Mouse (Mus musculus): ENCODE data around the gene P2rx2. TPM values are rescaled to one million over a fixed set of nuclear protein-coding genes. Genes with fewer than 3 reads are reported as not detected.
A peak's percentile ranks its signal among the peaks of the same experiment; 100 is the strongest.

The P2rx2 gene
- polyA plus RNA-seq (2016; fragmentation: Nextera tagmentation; extraction: Ambion mirVana) = 0.62 and 0.73 TPM in 2 replicates

GRCm38 (mm10) chr5:110342648-110343284 is at the start of gene P2rx2:
Gene P2rx2 (minus strand): TSS chr5:110343212.
- Histone ChIP-seq H3K27ac (replicated peaks) (peak within 1 kb of the TSS; percentile 79), H3K36me3 (peaks cover 27% of the 10 kb centered on the region), H3K27me3 (ENCODE audit: low read depth, poor library complexity, severe bottlenecking) (peaks cover 53% of the 10 kb centered on the region), H3K9me3 (replicated peaks) (no peaks in the 10 kb centered on the region), H3K4me3 (peak within 1 kb of the TSS; percentile 68), H3K4me1 (peaks cover 15% of the 10 kb centered on the region)
- 1% methylated on average over 43 of the region's 43 CpGs for WGBS
- DNase-seq (ENCODE audit: low spot score) = peak; percentile 58

- no peak for DNase-seq (ENCODE audit: low spot score)
- no peak overlapping the region for H3K4me3 ChIP-seq
- H3K27ac ChIP-seq (replicated peaks) = no peak overlapping the region
- peaks cover under 1% of the 10 kb centered on the region; the same call in 1 of the 2 replicates for H3K4me1 ChIP-seq
- H3K27me3 ChIP-seq (ENCODE audit: low read depth, poor library complexity, severe bottlenecking) = peaks cover 9% of the 10 kb centered on the region
- 91% methylated on average over 5 of the region's 5 CpGs for WGBS
- no peaks in the 10 kb centered on the region for H3K9me3 ChIP-seq (replicated peaks)
- no peaks in the 10 kb centered on the region for H3K36me3 ChIP-seq
Measured at GRCm38 (mm10) chr5:110392727-110393126, 49.7 kb upstream of the P2rx2 start.

- Histone ChIP-seq H3K4me1 (peaks cover 21% of the 10 kb centered on the region), H3K4me3 (no peak overlapping the region), H3K27ac (replicated peaks) (no peak overlapping the region), H3K27me3 (ENCODE audit: low read depth, poor library complexity, severe bottlenecking) (peaks cover 30% of the 10 kb centered on the region), H3K9me3 (replicated peaks) (no peaks in the 10 kb centered on the region), H3K36me3 (no peaks in the 10 kb centered on the region)
- 93% methylated on average over 4 of the region's 4 CpGs for WGBS
- DNase-seq (ENCODE audit: low spot score) = no peak
Measured at GRCm38 (mm10) chr5:110390631-110391030, 47.6 kb upstream of the P2rx2 start.

GRCm38 (mm10) chr5:110387332-110387731 is 44.3 kb upstream of the P2rx2 start:
- H3K27me3 ChIP-seq (ENCODE audit: low read depth, poor library complexity, severe bottlenecking) = peaks cover 39% of the 10 kb centered on the region
- 10% methylated on average over 8 of the region's 8 CpGs for WGBS
- peak overlapping the region; percentile 66 for H3K4me3 ChIP-seq
- H3K27ac ChIP-seq (replicated peaks) = peak overlapping the region; percentile 81
- peaks cover 36% of the 10 kb centered on the region for H3K4me1 ChIP-seq
- no peaks in the 10 kb centered on the region for H3K36me3 ChIP-seq
- no peaks in the 10 kb centered on the region for H3K9me3 ChIP-seq (replicated peaks)
- DNase-seq (ENCODE audit: low spot score) = no peak

- peak overlapping the region; percentile 81 for H3K27ac ChIP-seq (replicated peaks)
- peak overlapping the region; percentile 66 for H3K4me3 ChIP-seq
- peaks cover 39% of the 10 kb centered on the region for H3K27me3 ChIP-seq (ENCODE audit: low read depth, poor library complexity, severe bottlenecking)
- H3K4me1 ChIP-seq = peaks cover 36% of the 10 kb centered on the region
- no peaks in the 10 kb centered on the region for H3K9me3 ChIP-seq (replicated peaks)
- DNase-seq (ENCODE audit: low spot score) = peak; percentile 79
- H3K36me3 ChIP-seq = peaks cover under 1% of the 10 kb centered on the region; the same call in 1 of the 2 replicates
- WGBS = 1% methylated on average over 89 of the region's 90 CpGs
Measured at GRCm38 (mm10) chr5:110386371-110387330, 43.6 kb upstream of the P2rx2 start.

GRCm38 (mm10) chr5:110385263-110385662 is 42.3 kb upstream of the P2rx2 start:
- DNase-seq (ENCODE audit: low spot score) = no peak
- Histone ChIP-seq H3K27me3 (ENCODE audit: low read depth, poor library complexity, severe bottlenecking) (peaks cover 39% of the 10 kb centered on the region), H3K27ac (replicated peaks) (no peak overlapping the region), H3K9me3 (replicated peaks) (no peaks in the 10 kb centered on the region), H3K4me1 (peaks cover 36% of the 10 kb centered on the region), H3K4me3 (peak overlapping the region; percentile 66), H3K36me3 (peaks cover 14% of the 10 kb centered on the region)
- WGBS = 54% methylated on average over 4 of the region's 4 CpGs

- no peak overlapping the region for H3K4me3 ChIP-seq
- 61% methylated on average over 6 of the region's 6 CpGs for WGBS
- H3K27ac ChIP-seq (replicated peaks) = no peak overlapping the region
- peaks cover 20% of the 10 kb centered on the region for H3K36me3 ChIP-seq
- no peaks in the 10 kb centered on the region for H3K9me3 ChIP-seq (replicated peaks)
- peaks cover 36% of the 10 kb centered on the region for H3K4me1 ChIP-seq
- DNase-seq (ENCODE audit: low spot score) = no peak
- H3K27me3 ChIP-seq (ENCODE audit: low read depth, poor library complexity, severe bottlenecking) = peaks cover 39% of the 10 kb centered on the region
Measured at GRCm38 (mm10) chr5:110384491-110384890, 41.5 kb upstream of the P2rx2 start.

- Histone ChIP-seq H3K4me1 (peaks cover 29% of the 10 kb centered on the region), H3K36me3 (peaks cover 67% of the 10 kb centered on the region), H3K4me3 (no peak overlapping the region), H3K27me3 (ENCODE audit: low read depth, poor library complexity, severe bottlenecking) (peaks cover under 1% of the 10 kb centered on the region), H3K9me3 (replicated peaks) (no peaks in the 10 kb centered on the region), H3K27ac (replicated peaks) (no peak overlapping the region)
- WGBS = 90% methylated on average over 4 of the region's 4 CpGs
- no peak for DNase-seq (ENCODE audit: low spot score)
Measured at GRCm38 (mm10) chr5:110379823-110380222, 36.8 kb upstream of the P2rx2 start.

GRCm38 (mm10) chr5:110379086-110379485 is 36.1 kb upstream of the P2rx2 start:
- Histone ChIP-seq H3K27me3 (ENCODE audit: low read depth, poor library complexity, severe bottlenecking) (no peaks in the 10 kb centered on the region; the same call in 1 of the 2 replicates), H3K36me3 (peaks cover 75% of the 10 kb centered on the region), H3K27ac (replicated peaks) (no peak overlapping the region), H3K4me3 (no peak overlapping the region), H3K9me3 (replicated peaks) (no peaks in the 10 kb centered on the region), H3K4me1 (peaks cover 22% of the 10 kb centered on the region)
- no peak for DNase-seq (ENCODE audit: low spot score)
- WGBS = 90% methylated on average over 15 of the region's 15 CpGs

GRCm38 (mm10) chr5:110378181-110378583 is 35.2 kb upstream of the P2rx2 start:
- Histone ChIP-seq H3K27me3 (ENCODE audit: low read depth, poor library complexity, severe bottlenecking) (no peaks in the 10 kb centered on the region; the same call in 1 of the 2 replicates), H3K4me3 (no peak overlapping the region), H3K27ac (replicated peaks) (peak overlapping the region; percentile 38; the same call in 1 of the 2 replicates), H3K36me3 (peaks cover 84% of the 10 kb centered on the region), H3K9me3 (replicated peaks) (no peaks in the 10 kb centered on the region), H3K4me1 (peaks cover 22% of the 10 kb centered on the region)
- DNase-seq (ENCODE audit: low spot score) = peak; percentile 46
- WGBS = 33% methylated on average over 20 of the region's 20 CpGs

- Histone ChIP-seq H3K36me3 (peaks cover 89% of the 10 kb centered on the region), H3K27ac (replicated peaks) (0 out of 2 replicates have a peak overlapping the region, but pooled peaks have one; percentile 24)
- DNase-seq (ENCODE audit: low spot score) = peak; percentile 78
Measured at GRCm38 (mm10) chr5:110376802-110377433, 33.9 kb upstream of the P2rx2 start.

GRCm38 (mm10) chr5:110363822-110364545 is 21.0 kb upstream of the P2rx2 start:
- Histone ChIP-seq H3K27ac (replicated peaks) (peak overlapping the region; percentile 77; the same call in 1 of the 2 replicates), H3K9me3 (replicated peaks) (no peaks in the 10 kb centered on the region), H3K4me3 (peak overlapping the region; percentile 65), H3K4me1 (peaks cover 18% of the 10 kb centered on the region), H3K27me3 (ENCODE audit: low read depth, poor library complexity, severe bottlenecking) (peaks cover 34% of the 10 kb centered on the region), H3K36me3 (peaks cover 33% of the 10 kb centered on the region)
- WGBS = 34% methylated on average over 11 of the region's 11 CpGs
- no peak for DNase-seq (ENCODE audit: low spot score)

More at GRCm38 (mm10) chr5:110376802-110377433, 33.9 kb upstream of the P2rx2 start:
- WGBS = 59% methylated on average over 8 of the region's 8 CpGs
- no peaks in the 10 kb centered on the region for H3K9me3 ChIP-seq (replicated peaks)
- H3K4me3 ChIP-seq = no peak overlapping the region
- no peaks in the 10 kb centered on the region; the same call in 1 of the 2 replicates for H3K27me3 ChIP-seq (ENCODE audit: low read depth, poor library complexity, severe bottlenecking)
- H3K4me1 ChIP-seq = peaks cover 22% of the 10 kb centered on the region

Measured in midbrain, embryonic 10.5 days (tissue).